Mouse (Mus musculus) CH12.LX (cell line): Measurements from ENCODE around the gene Mrpl48. TPM values are rescaled to one million over a fixed set of nuclear protein-coding genes. Genes with fewer than 3 reads are reported as not detected.

Source experiments
- DNase-seq: peaks from one replicate; pipeline ENCODE4 v3.0.0-alpha.2; 2013; ENCODE audit errors: extremely low read depth
- H3K27ac ChIP-seq: 2 replicates; pipeline ENCODE4 v1.5.1; 2012; ENCODE audit warnings: low read depth, mild to moderate bottlenecking, control low read depth, moderate library complexity; ENCODE audit not compliant: insufficient read depth
- H3K27me3 ChIP-seq: replicated peaks from 2 replicates; pipeline ENCODE3; 2012; ENCODE audit warnings: inconsistent platforms
- H3K36me3 ChIP-seq, 2 experiments: replicated peaks in 1 of 2; 2 replicates each; pipeline versions ENCODE3 to v1.6.1; 2012; ENCODE audit warnings: inconsistent platforms in 1 of 2, low read length in 1 of 2, mild to moderate bottlenecking in 1 of 2, mixed read lengths in 1 of 2, moderate library complexity in 1 of 2; ENCODE audit not compliant: control insufficient read depth in 1 of 2, insufficient read depth in 1 of 2
- H3K4me1 ChIP-seq, 2 experiments: 2 replicates each; pipeline ENCODE4 v1.6.1; 2012; ENCODE audit warnings: inconsistent platforms in 1 of 2, moderate library complexity in 1 of 2; ENCODE audit not compliant: insufficient read depth in 2 of 2, control insufficient read depth in 1 of 2
- H3K4me2 ChIP-seq: 2 replicates; pipeline ENCODE4 v1.6.1; 2012; ENCODE audit warnings: low read depth, mild to moderate bottlenecking, control low read depth; ENCODE audit not compliant: poor library complexity, insufficient read depth, severe bottlenecking
- H3K4me3 ChIP-seq, 3 experiments: fragments of 150-350 bp in 1 of 3; sonication (generic) in 1 of 3; replicated peaks in 1 of 3; 2 replicates each; pipeline versions ENCODE3 to v1.5.1; 2011 to 2012; ENCODE audit warnings: low read depth in 2 of 3, low read length in 2 of 3, mild to moderate bottlenecking in 2 of 3, moderate library complexity in 2 of 3, control low read depth in 1 of 3, improper control_type of control experiment in 1 of 3, inconsistent platforms in 1 of 3, mixed read lengths in 1 of 3; ENCODE audit not compliant: poor library complexity in 1 of 3
- H3K79me2 ChIP-seq: replicated peaks from 2 replicates; pipeline ENCODE4 v1.6.1; 2012; ENCODE audit warnings: mild to moderate bottlenecking, moderate library complexity; ENCODE audit not compliant: control insufficient read depth, poor library complexity, insufficient read depth, severe bottlenecking; ENCODE audit errors: extremely low read depth
- H3K9ac ChIP-seq: 2 replicates; pipeline ENCODE4 v1.6.1; 2012; ENCODE audit warnings: low read depth, mild to moderate bottlenecking, control low read depth, moderate library complexity; ENCODE audit not compliant: insufficient read depth
- H3K9me3 ChIP-seq: replicated peaks from 2 replicates; pipeline ENCODE3; 2012; ENCODE audit warnings: low read length, inconsistent platforms, mixed read lengths
- CHD1 ChIP-seq: IDR thresholded peaks from 2 replicates; pipeline ENCODE4 v1.6.1; 2012; ENCODE audit warnings: low read depth, low read length, improper control_type of control experiment, inconsistent platforms
- E2F4 ChIP-seq: IDR thresholded peaks from 2 replicates; pipeline ENCODE4 v1.6.1; 2011; ENCODE audit warnings: low read depth, low read length, improper control_type of control experiment; ENCODE audit not compliant: insufficient replicate concordance
- ELF1 ChIP-seq: IDR thresholded peaks from 2 replicates; pipeline ENCODE4 v1.6.1; 2014; ENCODE audit warnings: low read depth, mild to moderate bottlenecking, inconsistent platforms, low read length, improper control_type of control experiment
- EP300 ChIP-seq: IDR thresholded peaks from 2 replicates; pipeline ENCODE4 v1.6.1; 2011; ENCODE audit warnings: low read length, improper control_type of control experiment
- ETS1 ChIP-seq: conservative IDR thresholded peaks from 2 replicates; pipeline ENCODE4 v1.6.1; 2012; ENCODE audit warnings: low read depth, mild to moderate bottlenecking, inconsistent platforms, low read length, improper control_type of control experiment, moderate library complexity
- GABPA ChIP-seq: IDR thresholded peaks from 2 replicates; pipeline ENCODE4 v1.6.1; 2012; ENCODE audit warnings: low read depth, low read length, improper control_type of control experiment, inconsistent platforms; ENCODE audit not compliant: insufficient replicate concordance
- HCFC1 ChIP-seq: IDR thresholded peaks from 2 replicates; pipeline ENCODE4 v1.6.1; 2012; ENCODE audit warnings: low read depth, mild to moderate bottlenecking, inconsistent platforms, low read length, improper control_type of control experiment
- IRF4 ChIP-seq: IDR thresholded peaks from 2 replicates; pipeline ENCODE4 v1.6.1; 2014; ENCODE audit warnings: low read depth, mild to moderate bottlenecking, inconsistent platforms, low read length, improper control_type of control experiment
- JUN ChIP-seq: IDR thresholded peaks from 2 replicates; pipeline ENCODE4 v1.6.1; 2011; ENCODE audit warnings: low read depth, mild to moderate bottlenecking, low read length, improper control_type of control experiment, moderate library complexity; ENCODE audit not compliant: insufficient read depth
- JUND ChIP-seq: conservative IDR thresholded peaks from 2 replicates; pipeline ENCODE4 v1.6.1; 2011; ENCODE audit warnings: low read depth, low read length, improper control_type of control experiment
- MAZ ChIP-seq: IDR thresholded peaks from 2 replicates; pipeline ENCODE4 v1.6.1; 2012; ENCODE audit warnings: low read depth, mild to moderate bottlenecking, inconsistent platforms, low read length, improper control_type of control experiment, moderate library complexity
- MEF2A ChIP-seq: IDR thresholded peaks from 2 replicates; pipeline ENCODE4 v1.6.1; 2014; ENCODE audit warnings: low read depth, mild to moderate bottlenecking, inconsistent platforms, low read length, improper control_type of control experiment, borderline replicate concordance
- MXI1 ChIP-seq: IDR thresholded peaks from 2 replicates; pipeline ENCODE4 v1.6.1; 2011; ENCODE audit warnings: mild to moderate bottlenecking, low read depth, low read length, improper control_type of control experiment
- MYC ChIP-seq: IDR thresholded peaks from 2 replicates; pipeline ENCODE4 v1.6.1; 2011; ENCODE audit warnings: low read depth, mild to moderate bottlenecking, improper control_type of control experiment, low read length
- POLR2A ChIP-seq: IDR thresholded peaks from 2 replicates; pipeline ENCODE4 v1.6.1; 2011; ENCODE audit warnings: low read depth, mild to moderate bottlenecking, improper control_type of control experiment, low read length
- POLR2AphosphoS2 ChIP-seq: IDR thresholded peaks from 2 replicates; pipeline ENCODE4 v1.6.1; 2011; ENCODE audit warnings: low read depth, low read length, improper control_type of control experiment
- SIN3A ChIP-seq: IDR thresholded peaks from 2 replicates; pipeline ENCODE4 v1.6.1; 2012; ENCODE audit warnings: low read length, improper control_type of control experiment, inconsistent platforms
- TBP ChIP-seq: conservative IDR thresholded peaks from 2 replicates; pipeline ENCODE4 v1.6.1; 2011; ENCODE audit warnings: low read depth, low read length, improper control_type of control experiment
- UBTF ChIP-seq: IDR thresholded peaks from 2 replicates; pipeline ENCODE4 v1.6.1; 2012; ENCODE audit warnings: low read depth, mild to moderate bottlenecking, inconsistent platforms, low read length, improper control_type of control experiment, moderate library complexity
- USF1 ChIP-seq: IDR thresholded peaks from 2 replicates; pipeline ENCODE4 v1.6.1; 2014; ENCODE audit warnings: low read depth, mild to moderate bottlenecking, inconsistent platforms, low read length, improper control_type of control experiment
- USF2 ChIP-seq: conservative IDR thresholded peaks from 2 replicates; pipeline ENCODE4 v1.6.1; 2011; ENCODE audit warnings: low read depth, low read length, improper control_type of control experiment
- dilution Hi-C: fragments of 300-500 bp; cut with MboI; formaldehyde crosslinking; loops from 2 replicates; pipeline ENCODE4 v1.14.3; 2020; ENCODE audit warnings: low sequenced_read_pairs; ENCODE audit not compliant: extremely low pct_unique_long_range_greater_than_20kb, extremely low pct_ligation_motif_present
- in situ Hi-C: fragments of 300-500 bp; cut with MboI; formaldehyde crosslinking; loops from 3 replicates; pipeline ENCODE4 v1.14.3; 2019; ENCODE audit warnings: low sequenced_read_pairs, low pct_ligation_motif_present, low pct_unique_long_range_greater_than_20kb, mixed read lengths
- polyA plus RNA-seq: library from polyadenylated mRNA; unstranded; fragments of >175 nt; gene quantifications from 2 replicates; pipeline ENCODE4 v1.2.1, GENCODE M21; 2012; ENCODE audit warnings: low read depth; ENCODE audit not compliant: insufficient read length
- total RNA-seq, 2 experiments: library from RNA; depleted of rRNA; stranded (reverse); fragments of 300-350 nt in 1 of 2; fragments of >200 nt in 1 of 2; gene quantifications; 2 replicates each; pipeline ENCODE4 v1.2.3; 2012 to 2014

Mrpl48 gene
- total and polyA plus RNA-seq, 3 experiments = 39.1 to 99.4 (median 98.5) TPM

DNA sequence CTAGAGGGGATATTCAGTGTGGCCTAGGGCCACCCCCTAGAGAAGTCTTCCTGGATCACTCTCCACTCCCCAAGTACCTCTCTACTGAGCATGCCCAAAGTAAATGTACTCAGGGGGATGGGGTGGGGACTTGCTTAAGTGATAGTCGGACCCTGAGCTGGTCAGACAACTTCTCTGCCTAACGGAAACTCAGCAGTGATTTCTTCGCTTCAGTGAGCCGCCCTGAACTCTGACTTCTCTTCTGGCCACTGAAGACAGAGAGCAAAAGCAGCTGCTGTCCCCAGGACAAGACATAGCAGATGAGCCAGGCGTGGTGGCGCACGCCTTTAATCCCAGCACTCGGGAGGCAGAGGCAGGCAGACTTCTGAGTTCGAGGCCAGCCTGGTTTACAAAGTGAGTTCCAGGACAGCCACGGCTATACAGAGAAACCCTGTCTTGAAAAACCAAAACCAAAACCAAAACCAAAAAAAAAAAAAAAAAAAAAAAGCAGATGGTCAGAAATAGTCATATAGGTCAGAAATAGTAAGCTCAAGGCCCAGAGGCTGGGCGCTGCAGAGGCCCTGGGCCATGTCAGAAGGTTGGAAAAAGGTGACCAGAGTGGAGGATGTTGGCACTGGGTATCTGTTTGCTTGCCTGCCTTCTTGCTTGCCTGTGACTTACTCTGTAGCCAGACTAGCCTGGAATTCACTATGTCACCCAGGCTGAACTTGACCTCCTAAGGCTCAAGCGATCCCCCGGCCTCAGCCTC, 103.2 kb downstream of the Mrpl48 start (continued):
- TF ChIP-seq GABPA (no peak), MAZ (peak; percentile 39), EP300 (peak; percentile 62), JUND (no peak), MYC (no peak), MEF2A (peak; percentile 90), SIN3A (peak; percentile 51; the same call in 1 of the 2 replicates), HCFC1 (peak; percentile 33; the same call in 1 of the 2 replicates), POLR2A (no peak; the same call in none of the 2 replicates), USF1 (no peak), MXI1 (peak; percentile 63; the same call in 1 of the 2 replicates), USF2 (no peak), CHD1 (no peak), TBP (0 out of 2 replicates have a peak, but pooled peaks have one; percentile 48), UBTF (0 out of 2 replicates have a peak, but pooled peaks have one; percentile 66), JUN (no peak), ETS1 (peak; percentile 77), ELF1 (peak; percentile 18; the same call in 1 of the 2 replicates), IRF4 (peak; percentile 64)

GRCm38 (mm10) chr7:100503076-100503475, 105.0 kb downstream of the Mrpl48 start:
- peaks cover 30 to 81% of the 10 kb centered on the region in 2 experiments for H3K36me3 ChIP-seq
- dilution Hi-C loops = no loop called here
- no peaks in the 10 kb centered on the region for H3K9me3 ChIP-seq

More at GRCm38 (mm10) chr7:100503076-100503475, 105.0 kb downstream of the Mrpl48 start:
- H3K27me3 ChIP-seq = no peaks in the 10 kb centered on the region
- no peak overlapping the region for H3K9ac ChIP-seq
- H3K4me1 ChIP-seq = peaks cover 19 to 92% of the 10 kb centered on the region in 2 experiments
- no peak overlapping the region for H3K4me3 ChIP-seq
- TF ChIP-seq POLR2AphosphoS2 (peak; percentile 7; the same call in 1 of the 2 replicates), POLR2A (no peak), E2F4 (no peak)
- H3K27ac ChIP-seq = peak overlapping the region; percentile 62
- in situ Hi-C loops = no loop called here
- DNase-seq = peak; percentile 47
- H3K4me2 ChIP-seq = no peak overlapping the region
- no peaks in the 10 kb centered on the region for H3K79me2 ChIP-seq
